Mouse (Mus musculus): ENCODE measurements at regions not wholly inside any gene's neighbourhood (a gene's known extent, or its start where the extent isn't known, plus 50 kb on each side); places are given as distances from the start of the nearest gene placed in this dataset.
A peak's percentile ranks its signal among the peaks of the same experiment; 100 is the strongest.

GRCm38 (mm10) chr10:41018888-41019287, 53.2 kb downstream of the Gpr6 start:
- peaks cover 5% of the 10 kb centered on the region; the same call in 1 of the 2 replicates for H3K27me3 ChIP-seq
- H3K36me3 ChIP-seq (replicated peaks) = no peaks in the 10 kb centered on the region
- no peaks in the 10 kb centered on the region for H3K9me3 ChIP-seq (replicated peaks)
- no peak overlapping the region for H3K4me3 ChIP-seq (replicated peaks)
- WGBS (ENCODE audit: insufficient replicate concordance) = 43% methylated on average over 5 of the region's 5 CpGs
- H3K4me1 ChIP-seq (replicated peaks) = peaks cover under 1% of the 10 kb centered on the region
- H3K4me2 ChIP-seq = no peak overlapping the region
- no peak overlapping the region for H3K27ac ChIP-seq (replicated peaks)
- no peak overlapping the region for H3K9ac ChIP-seq
- no peak for ATAC-seq (ENCODE audit: insufficient read depth)

- Histone ChIP-seq H3K4me2 (no peak overlapping the region), H3K36me3 (replicated peaks) (no peaks in the 10 kb centered on the region), H3K4me1 (replicated peaks) (no peaks in the 10 kb centered on the region; the same call in 1 of the 2 replicates), H3K9ac (no peak overlapping the region), H3K27me3 (peaks cover 5% of the 10 kb centered on the region), H3K27ac (replicated peaks) (no peak overlapping the region), H3K4me3 (replicated peaks) (no peak overlapping the region), H3K9me3 (replicated peaks) (no peaks in the 10 kb centered on the region)
- no peak for ATAC-seq (ENCODE audit: insufficient read depth)
- 58% methylated on average over 7 of the region's 7 CpGs for WGBS (ENCODE audit: insufficient replicate concordance)
Measured at GRCm38 (mm10) chr10:41016547-41016946, 55.5 kb downstream of the Gpr6 start.

- Histone ChIP-seq H3K27me3 (peaks cover 5% of the 10 kb centered on the region), H3K36me3 (replicated peaks) (no peaks in the 10 kb centered on the region), H3K9me3 (replicated peaks) (no peaks in the 10 kb centered on the region), H3K27ac (replicated peaks) (no peak overlapping the region), H3K4me3 (replicated peaks) (no peak overlapping the region), H3K4me1 (replicated peaks) (no peaks in the 10 kb centered on the region; the same call in 1 of the 2 replicates), H3K4me2 (no peak overlapping the region), H3K9ac (no peak overlapping the region)
- ATAC-seq (ENCODE audit: insufficient read depth) = peak; percentile 69
- 19% methylated on average over 4 of the region's 4 CpGs for WGBS (ENCODE audit: insufficient replicate concordance)
Measured at GRCm38 (mm10) chr10:41015654-41016053, 56.4 kb downstream of the Gpr6 start.

GRCm38 (mm10) chr10:41010585-41010984, 61.5 kb downstream of the Gpr6 start:
- no peak overlapping the region for H3K27ac ChIP-seq (replicated peaks)
- H3K9ac ChIP-seq = no peak overlapping the region
- H3K4me3 ChIP-seq (replicated peaks) = no peak overlapping the region
- peaks cover 28% of the 10 kb centered on the region for H3K4me1 ChIP-seq (replicated peaks)
- H3K4me2 ChIP-seq = no peak overlapping the region
- no peak for ATAC-seq (ENCODE audit: insufficient read depth)
- H3K36me3 ChIP-seq (replicated peaks) = no peaks in the 10 kb centered on the region
- no peaks in the 10 kb centered on the region for H3K9me3 ChIP-seq (replicated peaks)
- 65% methylated on average over 2 of the region's 2 CpGs for WGBS (ENCODE audit: insufficient replicate concordance)
- no peaks in the 10 kb centered on the region; the same call in 1 of the 2 replicates for H3K27me3 ChIP-seq

- H3K36me3 ChIP-seq (replicated peaks) = no peaks in the 10 kb centered on the region
- no peaks in the 10 kb centered on the region for H3K9me3 ChIP-seq (replicated peaks)
- peak; percentile 35; the same call in 1 of the 2 replicates for ATAC-seq (ENCODE audit: insufficient read depth)
- H3K4me2 ChIP-seq = no peak overlapping the region
- H3K27me3 ChIP-seq = no peaks in the 10 kb centered on the region; the same call in 1 of the 2 replicates
- WGBS (ENCODE audit: insufficient replicate concordance) = 64% methylated on average over 3 of the region's 3 CpGs
- no peak overlapping the region for H3K4me3 ChIP-seq (replicated peaks)
- peak overlapping the region; percentile 90 for H3K27ac ChIP-seq (replicated peaks)
- H3K4me1 ChIP-seq (replicated peaks) = peaks cover 39% of the 10 kb centered on the region
- H3K9ac ChIP-seq = no peak overlapping the region
Measured at GRCm38 (mm10) chr10:41007866-41008265, 64.2 kb downstream of the Gpr6 start.

- no peaks in the 10 kb centered on the region for H3K9me3 ChIP-seq (replicated peaks)
- H3K36me3 ChIP-seq (replicated peaks) = no peaks in the 10 kb centered on the region
- H3K27me3 ChIP-seq = no peaks in the 10 kb centered on the region
- 23% methylated on average over 9 of the region's 9 CpGs for WGBS (ENCODE audit: insufficient replicate concordance)
- no peak overlapping the region for H3K4me3 ChIP-seq (replicated peaks)
- peak overlapping the region; percentile 90 for H3K27ac ChIP-seq (replicated peaks)
- peaks cover 39% of the 10 kb centered on the region for H3K4me1 ChIP-seq (replicated peaks)
- H3K9ac ChIP-seq = peak overlapping the region; percentile 47
- ATAC-seq (ENCODE audit: insufficient read depth) = peak; percentile 99
- peak overlapping the region; percentile 60 for H3K4me2 ChIP-seq
Measured at GRCm38 (mm10) chr10:41006634-41007033, 65.5 kb downstream of the Gpr6 start.

GRCm38 (mm10) chr10:41005776-41006175, 66.3 kb downstream of the Gpr6 start:
- Histone ChIP-seq H3K4me1 (replicated peaks) (peaks cover 39% of the 10 kb centered on the region), H3K4me2 (no peak overlapping the region), H3K27ac (replicated peaks) (peak overlapping the region; percentile 90), H3K9ac (no peak overlapping the region), H3K27me3 (no peaks in the 10 kb centered on the region), H3K4me3 (replicated peaks) (no peak overlapping the region), H3K9me3 (replicated peaks) (no peaks in the 10 kb centered on the region), H3K36me3 (replicated peaks) (no peaks in the 10 kb centered on the region)
- no peak for ATAC-seq (ENCODE audit: insufficient read depth)
- WGBS (ENCODE audit: insufficient replicate concordance) = 80% methylated on average over 9 of the region's 9 CpGs

- ATAC-seq (ENCODE audit: insufficient read depth) = no peak
- no peaks in the 10 kb centered on the region for H3K27me3 ChIP-seq
- H3K36me3 ChIP-seq (replicated peaks) = no peaks in the 10 kb centered on the region
- H3K4me3 ChIP-seq (replicated peaks) = no peak overlapping the region
- no peaks in the 10 kb centered on the region for H3K9me3 ChIP-seq (replicated peaks)
- H3K27ac ChIP-seq (replicated peaks) = peak overlapping the region; percentile 90; the same call in 1 of the 2 replicates
- H3K4me2 ChIP-seq = no peak overlapping the region
- H3K9ac ChIP-seq = no peak overlapping the region
- 63% methylated on average over 3 of the region's 3 CpGs for WGBS (ENCODE audit: insufficient replicate concordance)
- H3K4me1 ChIP-seq (replicated peaks) = peaks cover 39% of the 10 kb centered on the region
Measured at GRCm38 (mm10) chr10:41004753-41005152, 67.3 kb downstream of the Gpr6 start.

GRCm38 (mm10) chr10:41004044-41004689, 67.9 kb downstream of the Gpr6 start:
- H3K4me3 ChIP-seq (replicated peaks) = no peak overlapping the region
- no peak overlapping the region for H3K4me2 ChIP-seq
- ATAC-seq (ENCODE audit: insufficient read depth) = peak; percentile 35; the same call in 1 of the 2 replicates
- no peaks in the 10 kb centered on the region for H3K9me3 ChIP-seq (replicated peaks)
- H3K27ac ChIP-seq (replicated peaks) = no peak overlapping the region
- H3K27me3 ChIP-seq = no peaks in the 10 kb centered on the region
- H3K9ac ChIP-seq = no peak overlapping the region
- peaks cover 39% of the 10 kb centered on the region for H3K4me1 ChIP-seq (replicated peaks)
- no peaks in the 10 kb centered on the region for H3K36me3 ChIP-seq (replicated peaks)
- 31% methylated on average over 7 of the region's 7 CpGs for WGBS (ENCODE audit: insufficient replicate concordance)

- H3K4me2 ChIP-seq = no peak overlapping the region
- H3K27ac ChIP-seq (replicated peaks) = no peak overlapping the region
- H3K4me1 ChIP-seq (replicated peaks) = peaks cover 37% of the 10 kb centered on the region
- 65% methylated on average over 3 of the region's 3 CpGs for whole genome bisulfite sequencing (ENCODE audit: insufficient replicate concordance)
- ATAC-seq (ENCODE audit: insufficient read depth) = no peak
- H3K4me3 ChIP-seq (replicated peaks) = no peak overlapping the region
- no peaks in the 10 kb centered on the region for H3K27me3 ChIP-seq
- no peak overlapping the region for H3K9ac ChIP-seq
- H3K9me3 ChIP-seq (replicated peaks) = no peaks in the 10 kb centered on the region
- no peaks in the 10 kb centered on the region for H3K36me3 ChIP-seq (replicated peaks)
Measured at GRCm38 (mm10) chr10:41003197-41003596, 68.9 kb downstream of the Gpr6 start.

GRCm38 (mm10) chr10:41000965-41001364, 71.1 kb downstream of the Gpr6 start:
- H3K4me3 ChIP-seq (replicated peaks) = no peak overlapping the region
- no peak overlapping the region for H3K9ac ChIP-seq

GRCm38 (mm10) chr10:40999486-40999885, 72.6 kb downstream of the Gpr6 start:
- H3K9ac ChIP-seq = no peak overlapping the region
- no peak overlapping the region for H3K4me3 ChIP-seq (replicated peaks)
- no peaks in the 10 kb centered on the region for H3K9me3 ChIP-seq (replicated peaks)
- H3K4me2 ChIP-seq = no peak overlapping the region
- no peaks in the 10 kb centered on the region for H3K27me3 ChIP-seq
- H3K4me1 ChIP-seq (replicated peaks) = peaks cover 2% of the 10 kb centered on the region; the same call in 1 of the 2 replicates
- no peak for ATAC-seq (ENCODE audit: insufficient read depth)
- H3K36me3 ChIP-seq (replicated peaks) = no peaks in the 10 kb centered on the region
- WGBS (ENCODE audit: insufficient replicate concordance) = 69% methylated on average over 12 of the region's 12 CpGs
- H3K27ac ChIP-seq (replicated peaks) = no peak overlapping the region

More at GRCm38 (mm10) chr10:41000965-41001364, 71.1 kb downstream of the Gpr6 start:
- 59% methylated on average over 4 of the region's 4 CpGs for WGBS (ENCODE audit: insufficient replicate concordance)
- Histone ChIP-seq H3K4me2 (no peak overlapping the region), H3K9me3 (replicated peaks) (no peaks in the 10 kb centered on the region), H3K36me3 (replicated peaks) (no peaks in the 10 kb centered on the region), H3K4me1 (replicated peaks) (peaks cover 14% of the 10 kb centered on the region), H3K27ac (replicated peaks) (no peak overlapping the region), H3K27me3 (no peaks in the 10 kb centered on the region)
- ATAC-seq (ENCODE audit: insufficient read depth) = no peak
